Mouse (Mus musculus): ENCODE data around the gene Kif14. TPM values are rescaled to one million over a fixed set of nuclear protein-coding genes. Genes with fewer than 3 reads are reported as not detected.

The Kif14 gene
- total and polyA plus RNA-seq, 2 experiments from 2014 or later = 0.56 to 1.3 TPM

DNA sequence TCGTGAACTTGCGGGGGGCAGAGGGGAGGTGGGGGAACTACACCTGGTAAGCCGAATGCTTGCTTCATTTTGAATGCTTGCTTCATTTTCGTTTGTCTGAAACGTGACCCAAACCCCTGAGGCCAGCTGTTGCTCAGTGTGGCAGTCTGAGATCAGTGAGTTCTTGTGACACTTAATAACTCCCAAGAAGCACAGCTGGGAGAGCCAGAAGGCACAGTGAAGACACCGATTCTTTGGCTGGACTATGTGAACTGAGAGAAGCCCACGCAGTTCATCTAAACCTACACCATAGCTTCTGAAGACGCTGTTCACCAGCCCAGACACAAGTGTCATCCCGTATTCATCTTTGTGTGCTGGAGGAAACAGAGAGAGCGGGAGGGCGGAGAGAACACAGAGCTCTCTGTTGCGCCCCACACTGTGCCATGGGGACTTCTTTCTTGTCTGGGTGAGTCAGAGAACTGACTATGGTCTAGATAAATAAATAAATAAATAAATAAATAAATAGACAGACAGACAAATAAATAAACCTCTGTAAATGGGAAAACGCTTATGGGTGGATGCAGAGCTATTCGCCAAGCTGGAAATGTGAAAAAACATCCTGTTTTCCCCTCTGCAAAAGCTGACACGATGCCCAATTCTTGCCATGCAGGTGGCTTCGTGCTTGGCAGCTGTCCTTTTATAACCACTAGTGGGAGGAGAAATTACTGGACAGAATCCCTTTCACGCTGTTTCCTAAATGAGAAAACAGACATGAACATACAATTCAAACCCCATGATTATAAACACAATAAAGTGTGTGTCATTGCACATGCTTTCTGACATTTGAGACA lies 10.2 kb upstream of the Kif14 start:
- WGBS = 62% methylated on average over 17 of the region's 17 CpGs
- Histone ChIP-seq H3K4me2 (ENCODE audit: low read depth) (no peak overlapping the region), H3K36me3 (ENCODE audit: insufficient read depth) (no peaks in the 10 kb centered on the region), H3K4me1 (ENCODE audit: insufficient read depth) (no peaks in the 10 kb centered on the region), H3K9me3 (ENCODE audit: low read length) (no peaks in the 10 kb centered on the region), H3K9ac (no peak overlapping the region), H3K27me3 (ENCODE audit: insufficient read depth, low read length) (no peaks in the 10 kb centered on the region), H3K27ac (ENCODE audit: low read depth, low read length) (no peak overlapping the region), H3K4me3 (ENCODE audit: low read depth, low read length) (no peak overlapping the region)
- peak; percentile 76 for ATAC-seq
- TF ChIP-seq CTCF (IDR thresholded peaks at IDR 0.05; ENCODE audit: low read depth) = no peak
- peak; percentile 41 for DNase-seq

DNA sequence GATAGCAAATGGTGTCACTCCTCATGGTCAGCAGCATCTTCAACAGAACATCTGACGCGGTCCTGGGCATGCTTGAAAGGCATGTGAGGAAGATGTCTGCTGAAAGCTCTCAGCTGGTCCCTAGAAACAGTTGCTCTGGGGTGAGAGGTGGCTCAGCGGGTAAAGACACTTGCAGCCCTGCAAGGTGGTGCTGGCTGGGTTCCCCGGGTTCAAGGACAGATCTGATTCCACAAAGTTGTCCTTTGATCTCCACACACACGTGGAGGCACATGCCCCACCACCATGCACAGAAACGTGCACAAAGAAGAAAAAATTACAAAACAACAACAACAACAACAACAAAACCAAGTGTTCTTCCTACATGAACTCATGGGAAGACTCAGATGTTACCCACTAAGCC lies 9.4 kb upstream of the Kif14 start:
- no peak overlapping the region for H3K9ac ChIP-seq
- no peak for ATAC-seq
- no peaks in the 10 kb centered on the region for H3K36me3 ChIP-seq (ENCODE audit: insufficient read depth)
- WGBS = 77% methylated on average over 6 of the region's 6 CpGs
- no peaks in the 10 kb centered on the region for H3K27me3 ChIP-seq (ENCODE audit: insufficient read depth, low read length)
- no peak overlapping the region for H3K4me3 ChIP-seq (ENCODE audit: low read depth, low read length)
- no peak for DNase-seq
- H3K27ac ChIP-seq (ENCODE audit: low read depth, low read length) = no peak overlapping the region
- no peaks in the 10 kb centered on the region for H3K9me3 ChIP-seq (ENCODE audit: low read length)
- no peaks in the 10 kb centered on the region for H3K4me1 ChIP-seq (ENCODE audit: insufficient read depth)
- H3K4me2 ChIP-seq (ENCODE audit: low read depth) = no peak overlapping the region
- no peak for TF ChIP-seq CTCF (IDR thresholded peaks at IDR 0.05; ENCODE audit: low read depth)

DNA sequence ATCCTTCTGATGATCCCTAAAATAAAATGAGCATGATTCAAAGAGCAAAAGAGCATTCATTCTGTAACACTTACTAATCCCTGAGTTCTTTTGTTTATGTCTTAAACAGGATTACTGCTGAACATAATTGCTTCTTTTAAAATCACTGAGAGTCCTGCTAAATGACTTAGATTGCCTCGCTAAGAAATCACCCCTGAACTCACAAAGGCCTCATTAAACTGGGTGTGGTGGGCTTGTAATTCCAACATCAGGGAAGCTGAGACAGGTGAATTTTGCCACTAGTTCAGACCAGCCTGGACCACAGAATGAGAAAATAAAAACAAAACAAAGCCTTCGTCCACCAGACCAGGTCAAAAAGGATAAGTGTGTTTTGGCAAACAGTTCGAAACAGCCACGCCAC lies 8.7 kb upstream of the Kif14 start:
- ATAC-seq (no peak), DNase-seq (no peak)
- H3K9ac ChIP-seq = no peak overlapping the region
- no peak overlapping the region for H3K4me3 ChIP-seq (ENCODE audit: low read depth, low read length)
- no peak overlapping the region for H3K4me2 ChIP-seq (ENCODE audit: low read depth)
- H3K36me3 ChIP-seq (ENCODE audit: insufficient read depth) = no peaks in the 10 kb centered on the region
- no peak overlapping the region for H3K27ac ChIP-seq (ENCODE audit: low read depth, low read length)
- H3K4me1 ChIP-seq (ENCODE audit: insufficient read depth) = no peaks in the 10 kb centered on the region
- H3K9me3 ChIP-seq (ENCODE audit: low read length) = no peaks in the 10 kb centered on the region
- H3K27me3 ChIP-seq (ENCODE audit: insufficient read depth, low read length) = no peaks in the 10 kb centered on the region
- TF ChIP-seq CTCF (IDR thresholded peaks at IDR 0.05; ENCODE audit: low read depth) = no peak
- WGBS = 63% methylated on average over 4 of the region's 4 CpGs

DNA sequence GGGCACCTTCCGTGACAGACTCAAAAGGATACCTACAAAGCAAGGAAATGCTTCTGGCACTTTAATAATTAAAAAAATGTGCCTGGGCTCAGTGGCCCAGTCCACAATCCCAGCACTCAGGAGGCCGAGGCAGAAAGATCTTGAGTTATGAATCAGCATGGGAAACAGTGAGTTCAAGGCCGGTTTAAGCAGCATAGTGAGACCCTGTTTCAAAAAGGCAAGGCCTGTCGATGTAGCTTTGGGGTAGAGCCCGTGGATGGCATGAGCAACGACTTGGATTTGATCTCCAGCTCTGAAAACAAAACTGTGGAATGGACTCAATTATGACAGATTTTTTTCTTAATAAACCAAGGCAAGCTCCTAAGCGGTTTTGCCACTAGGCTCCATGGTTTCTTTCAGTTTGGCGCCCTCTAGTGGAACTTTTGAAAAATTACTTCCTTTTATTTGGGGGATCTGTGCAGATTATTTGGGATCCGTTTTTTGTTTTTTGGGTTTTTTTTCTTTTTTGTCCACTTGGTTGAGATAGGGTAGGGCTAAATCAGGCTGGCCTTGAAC lies 7.4 kb upstream of the Kif14 start:
- DNase-seq (peak; percentile 87), ATAC-seq (no peak; the same call in 1 of the 2 replicates)
- H3K27me3 ChIP-seq (ENCODE audit: insufficient read depth, low read length) = no peaks in the 10 kb centered on the region
- H3K36me3 ChIP-seq (ENCODE audit: insufficient read depth) = no peaks in the 10 kb centered on the region
- 21% methylated on average over 9 of the region's 9 CpGs for WGBS
- H3K4me1 ChIP-seq (ENCODE audit: insufficient read depth) = no peaks in the 10 kb centered on the region
- no peak overlapping the region for H3K27ac ChIP-seq (ENCODE audit: low read depth, low read length)
- H3K4me2 ChIP-seq (ENCODE audit: low read depth) = no peak overlapping the region
- H3K9me3 ChIP-seq (ENCODE audit: low read length) = no peaks in the 10 kb centered on the region
- no peak overlapping the region for H3K4me3 ChIP-seq (ENCODE audit: low read depth, low read length)
- no peak overlapping the region for H3K9ac ChIP-seq
- peak; percentile 77 for TF ChIP-seq CTCF (IDR thresholded peaks at IDR 0.05; ENCODE audit: low read depth)

DNA sequence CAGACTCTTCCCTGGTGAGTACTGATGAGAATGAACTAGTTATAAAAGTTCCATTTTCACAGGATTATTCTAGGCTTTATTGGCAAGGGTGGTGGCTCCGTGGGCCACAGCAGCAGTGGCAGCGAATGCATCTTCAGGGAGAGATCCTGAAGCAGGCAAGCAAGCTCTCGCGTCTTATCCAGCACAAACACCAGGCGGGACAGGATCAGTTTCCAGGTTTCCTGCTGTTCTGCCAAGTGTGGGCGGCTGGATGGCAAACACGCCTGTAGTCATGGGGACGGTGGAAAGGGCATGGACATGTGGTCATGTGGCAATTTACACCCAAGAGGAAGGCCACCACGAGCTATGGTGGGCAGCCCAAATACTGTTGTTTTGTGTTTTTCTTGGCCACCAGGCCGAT lies 3.7 kb upstream of the Kif14 start:
- Histone ChIP-seq H3K9ac (no peak overlapping the region), H3K4me3 (ENCODE audit: low read depth, low read length) (no peak overlapping the region), H3K36me3 (ENCODE audit: insufficient read depth) (no peaks in the 10 kb centered on the region), H3K27me3 (ENCODE audit: insufficient read depth, low read length) (no peaks in the 10 kb centered on the region), H3K4me2 (ENCODE audit: low read depth) (no peak overlapping the region), H3K9me3 (ENCODE audit: low read length) (no peaks in the 10 kb centered on the region), H3K4me1 (ENCODE audit: insufficient read depth) (peaks cover 6% of the 10 kb centered on the region; the same call in 1 of the 2 replicates), H3K27ac (ENCODE audit: low read depth, low read length) (no peak overlapping the region)
- WGBS = 59% methylated on average over 10 of the region's 10 CpGs
- ATAC-seq (no peak), DNase-seq (no peak)
- no peak for TF ChIP-seq CTCF (IDR thresholded peaks at IDR 0.05; ENCODE audit: low read depth)

DNA sequence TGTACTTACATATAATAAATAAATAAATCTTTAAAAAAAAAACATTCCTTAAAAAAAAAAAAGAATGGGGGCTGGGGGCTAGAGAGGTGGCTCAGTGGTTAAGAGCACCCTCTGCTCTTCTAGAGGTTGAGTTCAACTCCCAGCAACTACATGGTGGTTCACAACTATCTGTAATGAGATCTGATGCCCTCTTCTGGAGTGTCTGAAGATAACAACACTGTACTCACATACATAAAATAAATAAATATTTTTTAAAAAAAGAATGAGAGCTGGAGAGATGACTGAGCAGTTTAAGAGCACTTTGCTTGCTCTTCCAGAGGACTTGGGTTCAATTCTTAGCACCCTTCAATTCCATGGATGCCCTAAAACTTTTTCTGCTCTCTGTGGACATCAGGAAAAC lies 975 bp upstream of the Kif14 start:
- H3K9me3 ChIP-seq (ENCODE audit: low read length) = no peaks in the 10 kb centered on the region
- no peak overlapping the region for H3K4me2 ChIP-seq (ENCODE audit: low read depth)
- H3K27me3 ChIP-seq (ENCODE audit: insufficient read depth, low read length) = no peaks in the 10 kb centered on the region
- H3K9ac ChIP-seq = no peak overlapping the region
- ATAC-seq = no peak
- no peaks in the 10 kb centered on the region for H3K36me3 ChIP-seq (ENCODE audit: insufficient read depth)
- no peak overlapping the region for H3K27ac ChIP-seq (ENCODE audit: low read depth, low read length)
- H3K4me1 ChIP-seq (ENCODE audit: insufficient read depth) = peaks cover 6% of the 10 kb centered on the region; the same call in 1 of the 2 replicates
- no peak for DNase-seq
- no peak overlapping the region for H3K4me3 ChIP-seq (ENCODE audit: low read depth, low read length)
- TF ChIP-seq CTCF (IDR thresholded peaks at IDR 0.05; ENCODE audit: low read depth) = peak; percentile 17; the same call in 1 of the 2 replicates

DNA sequence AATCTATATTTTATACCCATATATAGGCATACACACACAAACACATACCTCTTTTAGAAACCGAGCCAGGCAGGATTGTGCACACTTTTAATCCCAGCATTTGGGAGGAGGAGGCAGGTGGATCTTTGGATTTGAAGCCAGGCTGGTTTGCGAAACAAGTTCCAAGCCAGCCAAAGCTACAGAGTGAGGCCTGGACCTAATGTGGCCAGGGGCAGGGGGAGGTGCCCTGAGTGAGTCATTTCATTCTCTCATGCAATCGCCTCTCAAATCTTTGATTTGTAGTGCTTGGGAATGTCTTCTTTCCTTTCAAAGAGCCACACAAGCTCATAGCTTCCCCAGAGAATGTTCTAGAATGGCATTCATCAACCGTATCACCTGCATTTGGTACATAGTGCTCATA lies 3.3 kb downstream of the Kif14 start:
- Histone ChIP-seq H3K27me3 (ENCODE audit: insufficient read depth, low read length) (no peaks in the 10 kb centered on the region), H3K36me3 (ENCODE audit: insufficient read depth) (no peaks in the 10 kb centered on the region), H3K9me3 (ENCODE audit: low read length) (no peaks in the 10 kb centered on the region), H3K4me1 (ENCODE audit: insufficient read depth) (peaks cover 6% of the 10 kb centered on the region; the same call in 1 of the 2 replicates), H3K4me2 (ENCODE audit: low read depth) (no peak overlapping the region), H3K9ac (no peak overlapping the region), H3K27ac (ENCODE audit: low read depth, low read length) (no peak overlapping the region), H3K4me3 (ENCODE audit: low read depth, low read length) (no peak overlapping the region)
- no peak for DNase-seq
- TF ChIP-seq CTCF (IDR thresholded peaks at IDR 0.05; ENCODE audit: low read depth) = no peak
- ATAC-seq = no peak
- WGBS = 94% methylated on average over 4 of the region's 4 CpGs
